Mouse (Mus musculus) CD4-positive helper T cell, adult 2 months (primary cell): ENCODE data around the gene Drosha.

ENCODE experiments used
- DNase-seq: peaks from one replicate; pipeline ENCODE4 v3.0.0-alpha.2; 2012; ENCODE audit warnings: low read depth, missing footprints, low spot score

Drosha gene

GRCm38 (mm10) chr15:12824197-12824952, at the start of gene Drosha, which contains the start of gene 6030458C11Rik:
Drosha (plus strand) TSS chr15:12824815.
6030458C11Rik (minus strand) TSS chr15:12824649.
- peak; percentile 99 for DNase-seq

GRCm38 (mm10) chr15:12781296-12781695, 43.3 kb upstream of the Drosha start:
- no peak for DNase-seq

DNA sequence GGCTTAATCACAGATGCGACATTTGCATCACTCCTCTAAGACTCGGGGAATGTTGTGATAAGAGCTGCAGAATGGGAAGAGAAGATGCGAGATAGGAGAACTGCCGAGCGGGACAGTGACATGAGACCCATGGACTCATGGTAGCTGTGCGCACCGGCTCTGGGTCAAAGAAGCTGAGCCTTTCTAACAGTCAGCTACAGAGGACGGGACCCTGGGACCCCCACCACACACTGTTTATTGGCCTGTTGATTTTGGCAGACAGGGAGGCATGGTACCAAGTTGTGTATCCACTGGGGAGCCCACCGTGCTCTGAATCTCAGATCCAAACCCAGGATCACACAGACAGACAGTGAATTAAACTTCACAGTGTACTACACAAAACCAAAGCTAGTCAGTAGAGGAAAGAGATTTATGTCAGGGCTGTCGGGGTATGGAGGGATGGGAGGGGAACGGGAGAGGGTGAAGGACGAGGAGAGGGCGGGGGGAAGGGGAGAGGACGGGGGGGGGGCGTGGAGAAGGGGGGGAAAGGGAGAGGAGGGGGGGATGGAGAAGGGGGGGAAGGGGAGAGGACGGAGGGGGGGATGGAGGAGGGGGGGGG, 42.8 kb upstream of the Drosha start:
- DNase-seq, result no peak

DNA sequence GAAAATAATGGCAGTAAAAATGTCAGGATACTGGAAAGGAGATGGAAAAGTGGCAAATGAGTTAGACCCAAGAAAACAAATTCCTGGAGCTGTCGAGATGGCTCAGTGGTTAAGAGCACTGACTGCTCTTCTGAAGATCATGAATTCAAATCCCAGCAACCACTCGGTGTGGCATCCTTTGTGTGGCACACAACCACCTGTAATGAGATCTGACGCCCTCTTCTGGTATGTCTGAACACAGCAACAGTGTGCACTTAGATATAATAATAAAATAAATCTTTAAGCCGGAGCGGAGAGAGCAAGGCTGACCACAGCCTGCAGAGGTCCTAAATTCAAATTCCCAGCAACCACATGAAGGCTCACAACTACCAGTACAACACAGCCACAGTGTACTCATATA, 36.1 kb upstream of the Drosha start:
- DNase-seq, result no peak

DNA sequence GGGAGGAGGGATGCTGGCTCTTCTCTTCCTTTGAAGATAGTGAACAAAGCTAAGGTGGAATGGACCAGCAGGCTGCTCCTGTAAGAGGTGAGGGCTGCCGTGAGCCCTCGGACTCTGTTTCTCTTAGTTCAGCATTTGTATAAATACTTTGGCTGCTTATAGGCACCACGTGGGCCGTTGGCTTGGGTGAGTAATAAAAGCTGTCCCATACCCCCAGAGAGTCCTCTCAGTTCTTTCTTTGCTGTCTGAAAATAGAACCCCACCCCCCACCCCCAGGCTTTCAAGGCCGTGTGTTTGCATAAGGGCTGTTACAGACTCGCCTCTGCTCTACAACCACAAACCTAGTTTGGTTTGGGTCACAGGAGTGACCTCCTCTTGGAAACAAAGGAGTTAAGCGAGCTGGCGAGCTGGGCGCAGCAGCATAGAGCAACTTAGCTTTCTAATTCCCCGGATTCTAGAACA, 35.2 kb upstream of the Drosha start:
- DNase-seq, result no peak

DNA sequence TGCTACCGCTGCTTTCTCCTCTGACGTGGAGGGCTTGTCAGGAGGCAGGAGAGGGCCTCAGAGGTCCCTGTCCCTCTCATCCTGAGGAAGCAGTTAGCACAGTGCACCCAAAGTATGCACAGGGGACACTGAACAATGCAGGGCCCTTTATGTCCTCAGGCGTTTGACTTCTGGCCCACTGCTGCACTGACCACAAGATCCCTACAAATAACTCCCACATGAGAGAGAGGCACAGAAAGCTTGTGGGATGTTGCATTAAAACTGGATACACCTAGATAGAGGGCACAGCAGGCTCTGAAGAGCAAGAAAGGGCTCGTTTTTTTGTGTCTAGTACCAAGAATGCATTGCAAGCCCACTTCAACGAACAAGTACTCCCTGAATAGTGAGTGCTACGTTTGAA, 30.3 kb upstream of the Drosha start:
- DNase-seq, result no peak

- DNase-seq, result peak; percentile 86
Observed at GRCm38 (mm10) chr15:12795457-12795894, 29.1 kb upstream of the Drosha start.

DNA sequence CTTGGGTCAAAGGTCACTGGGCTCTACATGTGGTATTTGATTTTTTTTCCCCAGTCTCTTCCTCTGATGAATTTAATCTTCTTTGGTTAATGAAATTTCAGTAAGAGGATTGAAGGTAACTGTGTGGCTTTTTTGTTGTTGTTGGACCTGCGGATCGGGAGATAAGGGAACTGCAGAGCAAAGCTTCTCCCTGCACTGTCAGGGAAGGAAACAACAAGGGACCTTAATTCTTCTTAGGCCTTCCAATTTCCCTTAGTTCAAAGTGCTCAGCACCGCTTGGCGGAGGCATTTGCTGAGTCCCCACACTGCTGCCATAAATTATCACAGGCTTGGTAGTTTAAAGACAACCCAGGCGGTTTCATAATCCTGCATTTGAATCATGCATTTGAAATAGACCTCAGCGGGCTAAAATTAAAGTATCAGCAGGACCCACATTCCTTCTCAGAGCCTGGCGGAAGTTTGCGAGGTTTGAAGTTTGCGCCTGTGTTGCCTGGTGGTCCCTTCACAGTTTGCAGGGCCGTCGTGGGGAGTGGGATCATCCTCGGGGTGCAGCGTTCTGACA, 28.6 kb upstream of the Drosha start:
- no peak for DNase-seq

- no peak for DNase-seq
Observed at GRCm38 (mm10) chr15:12798043-12798442, 26.6 kb upstream of the Drosha start.

- DNase-seq, result peak; percentile 65
Observed at GRCm38 (mm10) chr15:12800405-12801141, 24.0 kb upstream of the Drosha start.

DNA sequence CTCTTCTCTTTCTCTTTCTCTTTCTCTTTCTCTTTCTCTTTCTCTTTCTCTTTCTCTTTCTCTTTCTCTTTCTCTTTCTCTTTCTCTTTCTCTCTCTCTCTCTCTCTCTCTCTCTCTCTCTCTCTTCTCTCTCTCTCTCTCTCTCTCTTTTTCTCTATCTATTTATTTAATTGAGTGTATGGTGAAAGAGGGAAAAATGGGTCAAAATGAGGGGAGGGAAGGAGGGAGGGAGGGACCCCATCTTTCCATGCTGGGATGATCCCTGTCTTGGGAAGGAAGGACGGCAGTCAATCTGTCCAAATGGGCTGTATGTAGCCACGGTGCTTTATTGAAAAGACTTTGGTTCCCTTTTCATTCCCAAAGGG, 23.5 kb upstream of the Drosha start:
- peak; percentile 9 for DNase-seq

- DNase-seq, result no peak
Observed at GRCm38 (mm10) chr15:12805071-12805470, 19.5 kb upstream of the Drosha start.

- DNase-seq, result no peak
Observed at GRCm38 (mm10) chr15:12807088-12807487, 17.5 kb upstream of the Drosha start.

GRCm38 (mm10) chr15:12809305-12809704, 15.3 kb upstream of the Drosha start:
- no peak for DNase-seq

DNA sequence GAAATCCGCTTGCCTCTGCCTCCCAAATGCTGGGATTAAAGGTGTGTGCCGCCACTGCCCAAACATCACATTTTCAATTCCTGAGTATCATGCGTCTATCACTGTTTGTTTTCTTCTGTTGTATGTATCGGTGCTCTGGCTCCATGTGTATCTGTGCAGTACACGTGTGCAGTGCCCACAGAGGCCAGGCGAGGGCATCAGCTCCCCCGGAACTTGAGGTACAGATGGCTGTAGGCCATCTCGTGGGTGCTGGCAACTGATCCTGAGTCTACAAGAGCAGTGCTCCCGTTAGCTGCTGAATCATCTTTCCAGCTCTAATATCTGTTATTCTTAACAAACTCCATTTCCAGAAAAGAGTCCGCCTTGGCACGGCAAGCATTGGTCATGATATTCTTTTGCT, 12.0 kb upstream of the Drosha start:
- DNase-seq, result no peak

- DNase-seq, result no peak
Observed at GRCm38 (mm10) chr15:12817592-12817991, 7.0 kb upstream of the Drosha start.

DNA sequence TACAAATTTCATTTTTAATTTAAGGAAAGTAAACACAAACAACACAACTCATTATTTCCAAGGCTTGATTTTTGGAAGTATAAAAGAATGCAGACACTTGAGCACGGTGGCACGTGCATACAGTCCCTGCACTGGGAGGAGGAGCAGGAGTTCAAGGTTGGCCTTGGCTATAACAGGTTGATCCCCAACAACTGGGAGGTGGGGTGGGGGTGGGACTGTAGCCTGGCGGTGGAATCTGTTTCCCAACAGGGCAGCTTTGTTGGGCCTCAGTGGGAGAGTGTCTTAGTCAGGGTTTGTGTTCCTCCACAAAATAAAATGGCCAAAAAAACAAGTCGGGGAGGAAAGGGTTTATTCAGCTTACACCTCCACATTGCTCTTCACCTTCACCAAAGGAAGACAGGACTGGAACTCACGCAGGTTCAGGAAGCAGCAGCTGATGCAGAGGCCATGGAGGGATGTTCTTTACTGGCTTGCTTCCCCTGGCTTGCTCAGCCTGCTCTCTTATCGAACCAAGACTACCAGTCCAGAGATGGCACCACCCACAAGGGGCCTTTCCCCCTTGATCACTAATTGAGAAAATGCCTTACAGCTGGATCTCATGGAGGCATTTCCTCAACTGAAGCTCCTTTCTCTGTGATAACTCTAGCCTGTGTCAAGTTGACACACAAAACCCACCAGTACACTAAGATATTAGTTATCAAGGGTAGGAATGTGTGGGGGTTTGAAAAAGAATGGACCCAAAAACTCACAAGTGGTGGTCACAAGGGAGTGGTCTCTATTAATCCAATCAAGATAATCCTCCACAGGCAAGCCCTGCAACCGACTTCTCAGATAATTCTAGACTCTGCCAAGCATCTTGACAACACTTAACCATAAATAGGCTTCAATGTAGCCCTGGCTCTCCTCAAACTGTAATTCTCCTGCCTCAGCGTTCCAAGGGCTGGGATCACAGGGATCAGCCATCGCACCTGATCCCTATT, 1.9 kb upstream of the Drosha start:
- no peak for DNase-seq

DNA sequence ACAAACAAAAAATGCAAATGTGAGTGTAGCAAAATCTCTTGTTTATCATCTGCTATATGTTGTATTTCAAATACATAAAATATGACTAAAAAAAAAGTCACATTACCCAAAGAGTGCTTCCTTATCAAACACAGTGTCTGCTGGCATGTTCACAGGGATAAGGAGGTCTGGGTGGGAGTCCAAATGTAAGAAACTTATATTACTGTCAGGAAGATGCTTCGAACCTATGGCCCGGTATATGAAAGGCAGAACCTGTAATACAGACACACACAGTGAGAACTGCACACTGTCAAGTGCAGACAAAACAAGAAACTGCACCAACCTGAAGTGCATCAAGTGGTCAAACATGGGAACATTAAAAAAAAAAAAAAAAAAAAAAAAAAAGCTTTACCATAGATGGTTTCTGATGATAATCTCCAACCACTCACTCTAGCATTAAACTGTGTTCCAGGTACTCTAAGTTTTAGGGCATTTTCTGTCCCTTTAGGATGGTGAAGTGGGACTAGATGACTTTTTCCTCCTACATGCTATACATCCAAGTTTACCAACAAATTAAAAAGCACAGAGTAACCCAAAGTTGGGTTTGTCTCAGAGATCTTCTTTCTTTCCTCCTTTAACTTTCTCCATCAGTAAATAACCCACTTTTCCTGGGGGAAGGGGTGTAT, 1.0 kb upstream of the Drosha start:
- no peak for DNase-seq

- no peak for DNase-seq
Observed at GRCm38 (mm10) chr15:12824965-12825364, 350 bp downstream of the Drosha start.

DNA sequence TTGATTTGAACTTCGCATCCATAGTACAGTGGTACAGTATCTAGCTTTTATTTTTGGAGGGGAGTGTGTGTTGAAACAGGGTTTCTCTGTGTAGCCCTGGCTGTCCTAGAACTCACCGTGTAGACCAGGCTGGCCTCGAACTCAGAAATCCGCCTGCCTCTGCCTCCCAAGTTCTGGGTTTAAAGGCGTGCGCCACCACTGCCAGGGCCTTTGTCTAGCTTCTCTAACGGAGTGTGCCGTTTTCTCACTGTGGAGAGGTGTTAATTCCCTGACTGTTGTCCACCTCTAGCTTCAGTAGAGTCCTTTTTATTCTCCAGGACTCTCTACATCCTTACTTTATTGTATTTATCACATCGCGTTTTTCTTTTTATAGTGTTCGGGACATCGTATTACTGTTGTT, 793 bp downstream of the Drosha start:
- no peak for DNase-seq
